Mouse (Mus musculus) right cerebral cortex, postnatal 25 days (tissue): ENCODE data around the gene Itpr2.

Source experiments
- DNase-seq: peaks from one replicate; pipeline ENCODE4 v3.0.0; 2022

The Itpr2 gene

DNA sequence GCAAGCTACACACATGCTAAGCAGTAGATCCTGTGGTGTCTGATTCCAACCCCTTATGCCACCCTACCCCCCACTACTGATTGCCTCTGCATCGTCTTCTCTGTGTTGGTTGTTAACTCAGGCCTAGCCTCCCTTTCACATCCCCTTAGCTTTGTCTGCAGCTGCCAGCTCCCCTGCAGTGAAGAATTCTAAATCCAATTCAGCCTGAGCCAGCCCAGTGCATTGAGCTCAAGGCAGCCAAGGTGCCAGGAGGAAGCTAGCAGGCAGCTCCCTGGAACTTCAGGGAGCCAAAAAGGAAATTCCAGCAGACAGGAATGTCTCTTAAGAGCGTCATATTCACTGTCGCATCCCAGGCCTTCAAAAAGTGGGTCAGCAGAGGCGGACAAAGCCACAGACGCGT is 159.0 kb downstream of the Itpr2 start:
- no peak for DNase-seq

DNA sequence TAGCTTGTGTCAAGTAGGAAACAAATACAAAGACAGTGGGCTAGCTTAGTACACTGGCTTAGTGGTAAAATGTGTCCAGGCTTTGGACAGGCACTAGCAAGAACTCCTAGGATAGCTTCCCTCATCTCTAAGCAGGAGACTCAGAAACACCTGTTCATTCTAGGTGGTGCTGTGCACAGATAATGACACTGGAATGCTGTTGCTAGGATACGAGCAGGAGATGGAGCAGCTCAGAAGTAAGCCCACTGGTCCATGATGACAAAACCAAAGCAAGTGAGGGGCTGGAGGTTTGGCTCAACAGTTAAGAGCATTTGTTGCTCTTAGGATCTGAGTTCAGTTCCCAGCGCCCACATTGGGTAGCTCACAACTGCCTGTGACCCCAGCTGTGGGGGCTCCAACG is 160.1 kb downstream of the Itpr2 start:
- DNase-seq, result no peak

DNA sequence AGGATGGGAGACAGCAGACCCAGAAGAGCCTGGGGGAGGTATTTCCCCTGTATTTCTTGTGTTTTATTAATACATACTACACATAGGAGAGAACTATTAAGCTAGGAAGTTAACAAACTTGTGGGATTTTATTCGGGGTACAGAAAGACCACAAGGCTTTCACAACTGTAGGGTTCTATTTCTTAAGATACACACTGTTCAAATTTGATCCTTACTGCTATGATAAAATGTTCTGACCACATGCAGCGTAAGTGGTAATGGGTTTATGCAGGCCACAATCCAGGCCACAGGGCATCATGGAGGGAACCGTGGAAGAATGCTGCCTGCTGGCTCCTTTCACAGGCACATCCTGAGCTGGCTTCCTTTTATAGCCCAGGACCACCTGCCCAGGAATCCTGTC is 160.6 kb downstream of the Itpr2 start:
- no peak for DNase-seq

DNA sequence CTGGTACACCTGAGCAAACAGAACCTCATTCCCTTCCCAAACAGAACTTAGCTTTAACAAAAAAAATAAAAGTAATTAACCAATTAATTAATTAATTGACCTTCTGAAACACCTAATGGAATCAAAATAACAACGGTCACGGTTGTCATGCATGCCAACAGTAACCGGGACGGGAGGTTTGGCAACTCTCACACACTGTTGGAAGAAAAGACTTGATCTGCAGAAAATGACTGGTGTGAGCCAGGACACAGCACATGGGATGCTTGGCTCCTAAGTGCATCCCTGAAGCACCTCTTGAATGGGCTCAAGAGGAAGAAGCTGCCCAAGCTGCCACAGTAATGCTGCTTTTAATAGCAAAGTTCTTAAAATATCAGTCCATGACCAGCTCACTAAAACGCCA is 161.1 kb downstream of the Itpr2 start:
- no peak for DNase-seq

DNA sequence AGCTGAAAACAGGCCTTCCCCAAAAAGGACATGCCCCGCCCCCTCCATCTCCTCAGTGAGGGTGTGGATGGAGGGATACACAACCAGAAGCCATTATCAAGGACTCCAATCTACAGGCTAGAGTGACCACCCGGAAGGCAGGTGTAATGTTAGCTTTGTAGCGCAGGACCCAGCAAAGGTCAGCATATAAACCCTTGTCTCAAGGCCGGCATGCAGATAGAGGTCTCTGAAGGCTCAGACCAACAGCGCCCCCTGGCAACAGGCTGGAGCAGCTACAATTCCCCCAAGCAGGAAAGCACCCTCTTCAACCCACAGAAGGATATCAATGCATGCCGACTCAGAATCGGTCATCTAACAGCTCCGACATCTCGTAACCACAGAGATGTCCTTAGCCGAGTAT is 162.2 kb downstream of the Itpr2 start:
- DNase-seq, result no peak

- no peak for DNase-seq
These were observed 164.8 kb downstream of the Itpr2 start for GRCm38 (mm10) chr6:146337237-146337636.

DNA sequence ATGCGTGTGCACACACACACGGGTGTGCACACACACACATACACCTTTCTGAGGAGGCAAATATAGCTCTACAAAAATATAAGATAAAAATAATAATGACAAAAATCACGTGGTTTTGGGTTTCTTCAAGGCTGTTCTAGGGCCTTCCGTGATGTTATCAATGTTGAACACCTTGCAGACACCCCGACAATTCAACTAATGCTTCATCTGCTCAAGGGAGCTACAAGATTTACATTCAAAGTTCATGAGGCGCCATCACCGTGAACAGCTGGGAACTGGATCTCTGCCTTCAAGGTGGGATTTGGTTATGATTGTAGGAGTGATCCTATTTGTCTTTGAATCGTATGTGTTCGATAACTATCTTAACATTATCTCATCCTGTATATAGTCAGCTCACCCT is 166.8 kb downstream of the Itpr2 start:
- no peak for DNase-seq

GRCm38 (mm10) chr6:146333506-146333905 is 168.5 kb downstream of the Itpr2 start:
- DNase-seq, result no peak

DNA sequence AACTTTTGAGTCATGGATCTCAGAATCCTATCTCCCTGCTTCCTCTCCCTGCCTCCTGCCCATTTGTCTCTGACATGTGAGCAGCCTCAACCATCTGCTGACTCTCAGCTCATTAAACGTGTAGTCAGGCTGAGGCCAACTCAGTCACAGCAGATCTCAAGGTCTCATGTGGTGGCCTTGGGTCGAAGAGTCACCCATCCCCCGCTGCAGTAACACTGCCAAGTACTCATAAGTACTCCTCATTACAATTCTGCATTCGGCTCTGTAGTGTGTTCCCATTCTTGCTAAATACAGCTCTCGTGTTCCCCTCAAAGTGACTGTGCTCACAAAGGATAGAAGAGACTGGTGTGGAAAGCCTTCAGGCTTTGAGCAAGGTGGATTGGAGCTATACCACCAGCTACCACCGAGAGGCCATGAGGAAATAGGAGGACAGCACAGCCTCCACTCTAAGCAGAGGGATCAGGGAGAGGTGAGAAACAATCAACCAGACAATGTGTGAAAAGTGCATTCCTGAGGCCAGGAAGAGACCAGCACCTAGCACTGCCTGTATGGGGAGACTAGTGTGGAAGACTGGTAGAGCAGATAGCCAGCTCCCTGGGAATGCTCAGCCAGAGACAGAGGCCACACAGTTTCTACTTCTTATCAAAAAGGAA is 170.9 kb downstream of the Itpr2 start:
- no peak for DNase-seq

GRCm38 (mm10) chr6:146329079-146329478 is 172.9 kb downstream of the Itpr2 start:
- no peak for DNase-seq

GRCm38 (mm10) chr6:146326631-146327030 is 175.4 kb downstream of the Itpr2 start:
- DNase-seq, result no peak

DNA sequence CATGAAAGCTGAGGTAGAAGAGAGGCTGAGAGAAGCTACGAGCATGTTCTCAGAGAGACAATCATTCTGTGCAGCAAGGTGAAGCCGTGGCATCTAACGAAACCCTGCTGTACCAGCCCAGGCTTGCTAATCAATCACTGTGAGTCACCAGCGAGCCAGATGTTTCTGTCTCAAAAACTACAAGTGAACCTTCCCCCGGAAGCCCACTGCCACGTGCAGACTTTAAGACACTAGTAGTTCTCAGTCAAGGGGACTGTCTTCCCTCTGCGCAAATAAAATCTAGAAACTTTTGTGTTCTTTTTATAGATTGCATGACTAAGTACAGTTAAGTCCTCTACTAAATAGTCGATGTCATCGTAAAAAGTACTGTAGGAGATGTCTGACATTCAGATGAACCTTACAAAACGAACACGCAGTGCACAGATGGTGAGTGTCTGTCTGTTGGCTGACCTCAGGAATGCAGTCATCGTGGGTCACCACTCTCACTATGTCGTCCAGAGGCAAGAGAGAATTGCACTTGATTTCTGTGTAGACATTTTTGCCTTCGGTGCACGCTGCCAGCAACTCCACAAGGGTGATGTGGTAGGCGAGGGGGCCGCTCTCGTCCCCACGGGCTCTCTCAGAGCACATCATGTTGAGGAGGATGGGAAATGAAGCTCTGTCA is 177.3 kb downstream of the Itpr2 start:
- DNase-seq, result no peak

GRCm38 (mm10) chr6:146322555-146322954 is 179.5 kb downstream of the Itpr2 start:
- no peak for DNase-seq

DNA sequence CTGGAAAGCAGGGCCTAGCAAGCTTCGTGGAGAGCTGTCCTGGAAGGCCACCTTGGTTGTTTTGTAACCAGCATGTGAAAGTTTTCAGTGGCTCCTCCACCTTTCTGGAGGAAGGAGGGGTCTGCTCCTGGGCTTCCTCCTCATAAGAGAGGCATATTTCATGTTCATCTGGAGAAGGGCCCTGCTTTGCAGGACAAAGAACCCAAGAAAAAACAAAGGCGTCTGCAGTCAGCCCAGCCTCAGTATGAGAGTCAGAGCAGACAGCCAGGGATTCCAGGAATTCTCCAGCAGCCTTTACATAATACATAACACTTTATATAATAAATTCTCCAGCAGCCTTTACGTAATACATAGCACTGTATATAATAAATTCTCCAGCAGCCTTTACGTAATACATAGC is 180.1 kb downstream of the Itpr2 start:
- no peak for DNase-seq

DNA sequence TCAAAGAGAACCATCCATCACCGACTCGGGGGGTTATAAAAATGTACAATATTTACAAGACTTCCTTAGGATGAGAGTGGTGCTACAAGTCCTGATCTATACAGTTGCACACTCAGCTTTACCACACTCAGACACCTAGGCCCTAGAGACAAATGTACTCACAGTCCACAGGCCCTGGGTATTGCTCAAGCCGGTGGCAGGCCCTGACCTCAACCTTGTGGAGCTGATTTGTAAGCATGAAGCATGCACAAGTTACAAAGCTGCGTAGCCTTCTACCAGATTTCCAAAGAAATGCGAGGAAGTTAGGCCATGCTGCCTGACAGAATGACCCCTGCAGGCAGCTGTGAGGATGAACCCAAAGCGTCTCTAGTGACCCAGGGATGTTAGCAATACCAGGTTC is 185.6 kb downstream of the Itpr2 start:
- DNase-seq, result no peak

GRCm38 (mm10) chr6:146315153-146315552 is 186.9 kb downstream of the Itpr2 start:
- no peak for DNase-seq

GRCm38 (mm10) chr6:146314304-146314703 is 187.7 kb downstream of the Itpr2 start:
- no peak for DNase-seq

DNA sequence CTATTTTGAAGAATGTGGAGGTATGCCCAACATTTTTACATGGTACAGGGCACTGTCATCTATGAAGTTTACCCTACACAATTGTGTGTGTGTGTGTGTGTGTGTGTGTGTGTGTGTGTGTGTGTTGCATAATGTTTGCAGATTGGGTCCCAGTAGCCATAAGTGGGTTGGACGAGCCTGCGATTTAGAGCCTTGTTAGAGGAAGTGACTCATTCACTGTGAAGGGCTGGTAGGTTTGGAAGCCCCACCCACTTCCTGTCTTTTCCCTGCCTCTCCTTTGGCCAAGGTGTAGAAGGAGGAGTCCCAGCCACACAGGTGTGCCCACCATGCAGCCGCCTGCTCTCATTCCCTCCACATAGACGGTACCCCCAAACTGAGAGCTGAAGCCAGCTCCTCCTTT is 188.6 kb downstream of the Itpr2 start:
- DNase-seq, result no peak

- DNase-seq, result no peak
These were observed 191.8 kb downstream of the Itpr2 start for GRCm38 (mm10) chr6:146310210-146310609.

DNA sequence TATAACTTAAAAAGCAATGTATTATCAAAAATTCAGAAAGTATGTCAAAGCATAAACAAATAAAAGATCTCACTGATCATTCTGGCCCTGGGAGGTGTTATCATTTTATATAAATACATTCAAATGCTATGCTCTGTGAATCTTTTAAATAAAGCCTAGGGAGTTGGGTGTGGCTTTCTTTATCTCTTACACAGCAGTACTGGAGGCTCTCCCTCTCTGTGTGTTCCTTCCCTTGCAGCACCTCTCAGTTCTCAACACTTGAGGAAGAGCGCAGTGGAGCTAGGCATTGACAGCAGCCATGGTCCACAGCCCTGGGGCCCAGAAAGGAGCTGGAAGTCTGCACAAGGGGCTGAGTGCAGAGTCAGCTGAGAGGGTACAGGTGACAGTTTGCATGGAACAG is 192.7 kb downstream of the Itpr2 start:
- no peak for DNase-seq

DNA sequence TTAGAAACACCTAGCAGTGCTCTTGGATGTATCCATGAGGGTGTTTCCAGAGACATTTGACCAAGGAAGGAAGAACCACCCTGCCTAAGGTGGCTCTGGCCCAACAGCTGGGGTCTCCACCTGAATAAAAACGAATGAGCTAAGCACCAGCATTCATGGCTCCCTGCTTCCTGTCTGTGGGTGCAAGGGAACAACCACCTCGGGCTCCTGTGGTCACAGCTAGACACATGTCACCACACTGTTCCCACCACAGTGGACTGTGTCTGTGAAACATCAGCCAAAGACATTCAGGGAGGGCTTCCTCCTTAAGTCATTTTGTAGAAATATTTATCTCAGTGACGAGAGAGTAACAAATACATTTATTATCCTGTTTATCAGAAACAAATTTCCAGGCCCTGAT is 196.0 kb downstream of the Itpr2 start:
- no peak for DNase-seq

DNA sequence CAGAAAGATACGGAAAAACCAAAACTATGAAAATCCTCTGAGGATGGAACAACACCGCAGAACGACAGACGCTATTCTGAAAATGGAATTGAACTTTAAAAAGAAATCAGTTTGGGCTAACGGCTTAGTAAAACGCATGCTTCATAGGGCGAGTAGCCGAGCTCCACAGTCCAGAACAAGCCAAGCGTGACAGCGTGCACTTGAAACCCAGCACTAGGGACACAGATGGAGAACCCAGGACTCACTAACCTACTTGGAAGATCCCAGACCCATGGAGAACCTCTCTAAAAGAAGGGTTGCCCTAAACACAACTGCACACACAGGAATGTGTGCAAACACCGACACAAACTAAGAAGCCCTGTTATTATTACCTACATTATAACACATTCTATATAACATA is 197.9 kb downstream of the Itpr2 start:
- DNase-seq, result no peak

DNA sequence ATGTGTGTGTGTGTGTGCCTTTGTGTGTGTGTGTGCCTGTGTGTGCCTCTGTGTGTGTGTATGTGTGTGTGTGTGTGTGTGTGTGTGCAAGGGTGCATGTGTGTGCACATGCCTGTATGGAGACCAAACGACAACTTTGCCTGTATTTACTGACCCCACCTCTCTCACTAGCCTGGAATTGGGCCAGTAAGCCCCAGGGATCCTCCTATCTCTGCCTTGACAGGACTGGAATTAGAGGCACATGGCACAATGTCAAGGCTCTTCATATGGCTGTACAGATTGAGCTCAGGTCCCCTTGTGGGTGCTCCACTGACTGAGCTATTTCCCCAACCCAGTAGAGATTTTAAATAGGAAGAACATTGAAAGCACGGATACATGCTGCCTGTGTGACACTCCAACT is 198.7 kb downstream of the Itpr2 start:
- DNase-seq, result no peak

DNA sequence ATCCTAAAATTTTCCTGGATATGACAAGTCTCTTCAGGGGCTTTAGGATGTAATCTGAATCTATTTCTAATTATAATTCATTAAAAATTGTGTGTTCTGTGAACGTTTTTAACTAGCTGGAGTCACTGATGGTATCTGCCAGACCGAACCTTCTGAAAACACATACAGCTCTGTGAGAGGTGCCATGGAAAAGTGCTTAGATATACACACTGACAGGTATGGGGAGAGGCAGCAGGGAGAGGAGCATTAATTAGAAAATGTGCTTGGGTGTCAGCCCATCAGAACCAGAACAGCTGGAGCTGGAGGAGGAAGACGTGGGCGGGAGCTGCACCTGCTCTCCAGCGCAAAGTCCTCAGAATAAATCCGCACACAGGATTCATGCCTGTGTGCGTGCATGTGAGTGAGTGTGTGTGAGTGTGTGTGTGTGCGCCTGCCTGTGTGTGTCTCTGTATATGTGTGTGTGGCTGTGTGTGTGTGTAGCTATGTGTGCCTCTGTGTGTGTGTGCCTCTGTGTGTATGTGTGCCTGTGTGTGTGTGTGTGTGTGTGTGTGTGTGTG is 199.4 kb downstream of the Itpr2 start:
- peak; percentile 33 for DNase-seq

- no peak for DNase-seq
These were observed 199.9 kb downstream of the Itpr2 start for GRCm38 (mm10) chr6:146302101-146302500.
